Mouse (Mus musculus): ENCODE data around the gene Crebrf. TPM values are rescaled to one million over a fixed set of nuclear protein-coding genes. Genes with fewer than 3 reads are reported as not detected.

The Crebrf gene
- total RNA-seq (2012; rRNA removed) (5.8 and 6.8 TPM in 2 replicates), total RNA-seq (2014; rRNA removed) (8.1 and 8.6 TPM in 2 replicates), polyA plus RNA-seq (2012; ENCODE audit: insufficient read length, low read depth) (5.8 and 9.2 TPM in 2 replicates)

GRCm38 (mm10) chr17:26715271-26715758 lies at the start of gene Crebrf:
Gene Crebrf, plus strand, starts transcription at chr17:26715650.
- Histone ChIP-seq H3K27ac (ENCODE audit: insufficient read depth, low read depth) (peak within 1 kb of the TSS; percentile 78), H3K9ac (ENCODE audit: insufficient read depth, low read depth) (peak within 1 kb of the TSS; percentile 85), H3K4me3 (replicated peaks in 1 of 3; ENCODE audit: low read depth in 2 of 3, low read length in 2 of 3, poor library complexity in 1 of 3) (peak within 1 kb of the TSS; percentile 75 to 87 (median 82)), H3K79me2 (replicated peaks; ENCODE audit: control insufficient read depth, extremely low read depth, insufficient read depth, poor library complexity, severe bottlenecking) (peaks cover 5% of the 10 kb centered on the region; the same call in 1 of the 2 replicates), H3K36me3 (replicated peaks in 1 of 2; ENCODE audit: control insufficient read depth in 1 of 2, insufficient read depth in 1 of 2, low read length in 1 of 2) (peaks cover 0 to 2% of the 10 kb centered on the region in 2 experiments), H3K4me1 (ENCODE audit: control insufficient read depth in 1 of 2, insufficient read depth in 2 of 2) (peaks cover 0 to 15% of the 10 kb centered on the region in 2 experiments; a peak in 2 of 4 replicates), H3K4me2 (ENCODE audit: insufficient read depth, low read depth, poor library complexity, severe bottlenecking) (peak within 1 kb of the TSS; percentile 92), H3K27me3 (replicated peaks) (no peaks in the 10 kb centered on the region), H3K9me3 (replicated peaks; ENCODE audit: low read length) (no peaks in the 10 kb centered on the region)
- TF ChIP-seq POLR2AphosphoS2 (IDR thresholded peaks at IDR 0.05; ENCODE audit: low read depth, low read length): no peak; the same call in 1 of the 2 replicates
- peak; percentile 100 for TF ChIP-seq USF1 (IDR thresholded peaks at IDR 0.05; ENCODE audit: low read depth, low read length)
- TF ChIP-seq NELFE (IDR thresholded peaks at IDR 0.05; ENCODE audit: low read depth, low read length): peak; percentile 82
- TF ChIP-seq MXI1 (IDR thresholded peaks at IDR 0.05; ENCODE audit: low read depth, low read length): peak; percentile 98
- TF ChIP-seq KAT2A (IDR thresholded peaks at IDR 0.05; ENCODE audit: insufficient replicate concordance, low read length): no peak
- no peak for TF ChIP-seq SMC3 (IDR thresholded peaks at IDR 0.05; ENCODE audit: low read depth, low read length)
- no peak for TF ChIP-seq ZNF384 (IDR thresholded peaks at IDR 0.05; ENCODE audit: low read depth, low read length)
- no peak for TF ChIP-seq RAD21 (IDR thresholded peaks at IDR 0.05; ENCODE audit: low read depth, low read length)
- TF ChIP-seq MAZ (IDR thresholded peaks at IDR 0.05; ENCODE audit: low read depth, low read length): peak; percentile 92
- TF ChIP-seq ZKSCAN1 (IDR thresholded peaks at IDR 0.05; ENCODE audit: borderline replicate concordance, low read depth, low read length): no peak
- no peak for TF ChIP-seq E2F4 (IDR thresholded peaks at IDR 0.05; ENCODE audit: insufficient replicate concordance, low read depth, low read length)
- TF ChIP-seq IRF4 (IDR thresholded peaks at IDR 0.05; ENCODE audit: low read depth, low read length): peak; percentile 70
- TF ChIP-seq RCOR1 (conservative IDR thresholded peaks at IDR 0.05; ENCODE audit: low read depth, low read length): no peak; the same call in 1 of the 2 replicates
- peak; percentile 53; the same call in 1 of the 2 replicates for TF ChIP-seq MEF2A (IDR thresholded peaks at IDR 0.05; ENCODE audit: borderline replicate concordance, low read depth, low read length)
- TF ChIP-seq MAX (IDR thresholded peaks at IDR 0.05; ENCODE audit: low read length): peak; percentile 98
- TF ChIP-seq EP300 (IDR thresholded peaks at IDR 0.05; ENCODE audit: low read length): no peak
- TF ChIP-seq ETS1 (conservative IDR thresholded peaks at IDR 0.05; ENCODE audit: low read depth, low read length): peak; percentile 84
- TF ChIP-seq MYC (IDR thresholded peaks at IDR 0.05; ENCODE audit: low read depth, low read length): peak; percentile 20; the same call in 1 of the 2 replicates
- peak; percentile 100 for TF ChIP-seq BHLHE40 (IDR thresholded peaks at IDR 0.05; ENCODE audit: low read depth, low read length)
- peak; percentile 97 for TF ChIP-seq ELF1 (IDR thresholded peaks at IDR 0.05; ENCODE audit: low read depth, low read length)
- TF ChIP-seq CHD2 (IDR thresholded peaks at IDR 0.05; ENCODE audit: low read length): peak; percentile 70; the same call in 1 of the 2 replicates
- peak; percentile 94 for TF ChIP-seq POLR2A (IDR thresholded peaks at IDR 0.05; ENCODE audit: low read depth, low read length)
- TF ChIP-seq HCFC1 (IDR thresholded peaks at IDR 0.05; ENCODE audit: low read depth, low read length): peak; percentile 77
- peak; percentile 98 for TF ChIP-seq USF2 (conservative IDR thresholded peaks at IDR 0.05; ENCODE audit: low read depth, low read length)
- peak; percentile 99 for TF ChIP-seq SIN3A (IDR thresholded peaks at IDR 0.05; ENCODE audit: low read length)
- peak; percentile 86 for TF ChIP-seq TCF12 (IDR thresholded peaks at IDR 0.05; ENCODE audit: low read depth, low read length)
- peak; percentile 75 for TF ChIP-seq TBP (conservative IDR thresholded peaks at IDR 0.05; ENCODE audit: low read depth, low read length)
- TF ChIP-seq ZMIZ1 (IDR thresholded peaks at IDR 0.05; ENCODE audit: low read depth, low read length): 0 out of 2 replicates have a peak, but pooled peaks have one; percentile 25
- dilution Hi-C loops (cut with MboI; ENCODE audit: extremely low pct_ligation_motif_present, extremely low pct_unique_long_range_greater_than_20kb, low sequenced_read_pairs): no loop called here
- DNase-seq (ENCODE audit: extremely low read depth): peak; percentile 97
- in situ Hi-C loops (cut with MboI; ENCODE audit: low pct_ligation_motif_present, low pct_unique_long_range_greater_than_20kb, low sequenced_read_pairs): no loop called here

All from CH12.LX (cell line).